Mouse (Mus musculus): Measurements from ENCODE around the gene Egf.
"Not testable (repeated sequence)": the region's sequence is repeated elsewhere in the genome, so short reads cannot be mapped to it uniquely, and the experiment has no call there.

Gene Egf

DNA sequence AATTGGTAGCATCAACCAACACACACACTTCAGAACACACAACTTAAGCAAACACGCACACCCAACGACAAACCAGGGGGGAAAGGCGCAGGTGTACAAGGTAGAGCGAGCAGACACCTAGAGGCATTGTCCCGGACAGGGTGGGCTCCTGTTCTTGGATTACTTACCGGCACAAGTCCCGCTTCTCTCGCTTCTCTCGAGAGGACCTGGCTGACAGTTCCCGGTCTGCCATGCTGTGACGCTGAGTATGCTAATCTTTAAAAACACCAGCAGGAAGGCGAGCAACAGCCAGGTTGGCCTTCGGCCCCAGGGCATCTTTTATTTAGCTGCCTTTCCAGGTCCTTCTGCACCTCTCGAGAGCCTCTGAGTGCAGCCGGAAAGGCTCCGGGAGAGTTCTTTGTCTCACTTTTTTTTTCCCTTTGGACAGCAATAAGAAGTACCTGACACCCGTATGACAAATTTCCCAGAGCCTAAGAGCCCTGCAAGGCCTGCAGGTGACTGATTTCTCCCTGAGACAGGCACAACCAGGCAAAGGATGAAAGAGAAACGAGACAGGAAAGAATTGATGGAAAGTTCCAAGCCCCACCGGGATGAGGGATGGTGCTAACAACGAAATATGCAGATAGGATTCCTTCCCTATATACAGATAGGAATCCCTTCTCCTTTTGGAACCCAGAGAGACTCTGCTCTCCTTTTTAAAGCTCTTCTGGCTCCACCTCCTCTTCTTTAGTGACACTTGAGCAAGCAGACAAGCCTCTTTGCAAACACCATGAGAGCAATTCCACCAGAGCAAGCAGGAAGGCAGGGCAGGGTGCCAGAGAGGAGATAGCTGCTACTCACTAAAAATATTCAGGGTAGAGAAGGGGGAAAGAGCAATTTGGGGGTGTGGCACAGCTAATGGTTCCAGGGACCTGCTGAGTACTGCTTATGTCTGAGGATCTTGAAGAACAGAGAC lies at the start of gene Egf:
Gene Egf (minus strand): TSS at position 667 of the 955 bp plus-strand sequence.
- no peak for DNase-seq (ENCODE audit: low spot score in 2 of 2)

DNA sequence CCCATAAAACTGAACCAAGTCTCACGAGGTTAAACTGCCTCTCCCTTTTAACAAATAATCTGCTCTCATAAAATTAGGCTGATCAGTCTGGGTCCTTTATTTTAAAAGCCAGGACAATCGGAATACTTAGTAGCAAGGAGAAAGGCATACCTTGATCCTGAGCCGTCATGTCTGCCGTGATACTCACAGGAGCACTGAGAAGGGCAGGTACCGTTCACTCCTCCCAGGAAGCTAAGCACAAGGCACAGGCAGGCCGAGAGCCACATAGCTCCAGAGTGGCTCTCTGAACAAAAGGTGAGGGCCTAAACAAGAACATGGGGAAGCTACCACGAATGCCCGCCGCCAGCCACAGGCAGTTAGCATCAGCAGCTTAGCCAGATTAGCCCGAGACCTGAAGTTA lies 48.6 kb upstream of the Egf start, which contains the start of gene Lrit3:
Gene Lrit3 (minus strand): TSS at position 266 of the 400 bp plus-strand sequence.
- DNase-seq (ENCODE audit: low spot score in 2 of 2), result no peak

- no peak for DNase-seq (ENCODE audit: low spot score in 2 of 2)
Observed at GRCm38 (mm10) chr3:129799011-129799410, 43.9 kb upstream of the Egf start.

DNA sequence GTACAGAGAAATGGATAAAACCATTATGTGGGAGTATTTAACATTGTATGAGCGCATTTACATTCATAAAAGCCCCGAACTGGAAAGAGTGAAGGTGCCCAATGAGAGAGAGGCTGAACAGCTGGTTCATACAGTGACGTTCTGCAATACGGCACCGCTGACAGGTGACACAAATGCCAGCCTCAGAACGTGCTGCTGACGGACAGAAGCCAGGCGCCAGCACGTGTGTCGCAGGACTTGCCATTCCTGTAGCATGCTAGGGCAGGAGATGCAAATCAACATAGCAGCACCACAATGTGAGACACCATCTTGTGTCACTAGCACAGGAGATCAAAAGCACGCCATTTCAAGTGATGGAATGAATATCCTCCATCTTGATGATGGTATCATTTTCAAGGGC lies 43.4 kb upstream of the Egf start:
- DNase-seq (ENCODE audit: low spot score in 2 of 2), result no peak

DNA sequence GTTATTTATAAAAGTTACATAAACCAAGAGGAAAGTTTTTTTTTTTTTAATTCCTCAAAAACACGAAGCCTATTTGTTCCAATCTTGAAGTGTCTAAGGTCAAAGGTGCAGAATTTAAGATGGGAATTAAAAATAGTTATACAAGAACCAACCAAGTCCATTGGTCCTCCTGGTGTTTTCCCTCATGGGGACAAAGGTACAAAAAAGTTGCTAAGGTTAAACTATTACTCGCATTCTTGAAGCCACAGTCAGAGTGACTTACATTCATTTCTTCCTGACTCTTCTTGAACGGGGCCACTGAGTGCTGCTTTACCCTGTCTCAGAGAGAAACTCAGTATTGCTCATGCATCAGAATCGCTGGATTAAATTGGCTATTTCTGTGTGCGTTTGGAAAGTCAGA lies 42.2 kb upstream of the Egf start:
- DNase-seq (ENCODE audit: low spot score in 2 of 2), result no peak

DNA sequence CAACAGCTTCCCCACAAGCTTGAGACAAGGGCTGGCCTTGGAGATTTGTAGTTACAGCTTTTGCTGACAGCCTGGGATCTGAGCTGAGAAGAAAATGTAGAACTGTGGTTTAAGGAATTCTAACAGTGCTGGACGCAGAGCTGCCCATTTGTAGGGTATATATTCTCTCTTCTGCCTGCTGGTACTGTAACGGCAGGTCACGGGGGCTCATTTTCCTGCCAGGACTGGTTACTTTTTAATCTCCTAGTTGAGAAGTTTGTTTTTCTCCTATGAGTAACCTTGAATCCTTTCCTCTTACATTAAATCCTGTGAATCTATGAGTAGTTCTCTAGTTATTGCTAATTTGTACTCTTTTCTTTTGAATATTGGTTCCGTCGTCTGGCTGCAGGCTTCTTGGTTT lies 38.7 kb upstream of the Egf start:
- DNase-seq (ENCODE audit: low spot score in 2 of 2), result no peak

DNA sequence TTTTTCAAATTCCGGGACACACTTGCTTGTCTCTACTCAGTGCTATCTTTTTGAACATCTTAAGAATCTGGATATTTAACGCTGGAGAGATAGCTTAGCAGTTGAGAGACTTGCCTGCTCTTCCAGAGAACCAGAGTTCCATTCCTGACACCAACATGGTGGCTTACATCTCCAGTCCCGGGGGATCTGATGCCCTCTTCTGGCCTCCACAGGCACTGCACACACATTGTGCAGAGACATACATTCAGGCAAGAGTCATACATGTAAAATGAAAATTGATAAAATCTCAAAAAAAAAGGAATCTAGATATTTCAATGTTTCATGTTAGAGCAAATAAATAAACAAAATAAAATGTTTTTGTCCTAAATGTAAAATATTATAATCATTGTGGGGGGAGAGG lies 27.6 kb upstream of the Egf start:
- DNase-seq (ENCODE audit: low spot score in 2 of 2), result no peak

DNA sequence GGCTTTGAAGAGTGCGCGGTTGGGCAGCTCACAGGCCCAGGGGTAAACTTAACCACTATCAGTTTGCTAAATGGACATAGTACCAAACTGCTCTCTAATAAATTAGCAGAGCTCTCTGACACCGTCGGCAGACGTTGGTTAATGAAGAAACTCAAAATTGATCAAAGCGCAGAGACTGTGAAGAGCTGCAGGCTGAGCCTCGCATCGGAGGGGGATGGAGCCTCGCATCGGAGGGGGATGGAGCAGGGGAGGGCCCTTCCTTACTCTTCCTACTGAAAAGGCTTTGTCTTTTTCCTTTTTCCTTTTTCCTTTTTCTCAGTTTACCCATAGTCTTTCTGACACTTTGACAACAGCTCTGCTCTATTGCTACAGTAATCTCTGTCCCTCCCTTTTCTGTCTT lies 26.3 kb upstream of the Egf start:
- no peak for DNase-seq (ENCODE audit: low spot score in 2 of 2)

DNA sequence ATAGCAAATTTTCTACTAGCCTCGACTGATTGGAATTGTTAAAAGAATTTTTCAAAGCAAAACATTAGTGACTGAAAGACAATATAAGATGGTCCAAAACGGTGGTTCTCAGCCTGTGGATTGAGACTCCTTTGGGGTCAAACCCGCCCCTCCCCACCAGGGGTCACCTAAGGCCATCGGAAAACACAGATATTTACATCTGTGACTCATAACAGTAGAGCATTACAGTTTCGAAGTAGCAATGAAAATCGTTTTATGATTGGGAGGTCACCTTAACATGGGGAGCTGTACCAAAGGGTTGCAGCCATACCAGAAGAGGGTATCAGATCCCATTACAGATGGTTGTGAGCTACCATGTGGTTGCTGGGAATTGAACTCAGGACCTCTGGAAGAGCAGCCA lies 16.1 kb upstream of the Egf start:
- no peak for DNase-seq (ENCODE audit: low spot score in 2 of 2)

GRCm38 (mm10) chr3:129766971-129767794 lies 12.1 kb upstream of the Egf start:
- no peak for DNase-seq (ENCODE audit: low spot score in 2 of 2)

- no peak for DNase-seq (ENCODE audit: low spot score in 2 of 2)
Observed at GRCm38 (mm10) chr3:129766106-129766505, 11.0 kb upstream of the Egf start.

DNA sequence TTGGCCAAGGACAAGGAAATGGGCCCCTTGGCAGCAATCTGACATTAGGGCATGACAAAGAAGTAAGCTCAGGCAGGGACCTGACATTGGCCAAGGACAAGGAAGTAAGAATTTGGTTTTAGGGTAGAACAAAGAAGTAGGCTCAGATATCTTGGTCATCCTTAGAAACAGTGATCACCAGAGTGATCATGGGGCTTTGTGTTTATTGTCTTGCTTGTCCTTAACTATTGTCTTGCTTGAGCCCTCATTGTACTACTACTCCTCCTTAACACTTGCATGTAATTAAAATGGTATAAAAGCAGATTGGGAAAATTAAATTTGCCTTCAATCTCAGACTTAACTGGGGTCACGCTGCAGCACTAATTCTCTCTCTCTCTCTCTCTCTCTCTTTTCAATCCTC lies 2.5 kb upstream of the Egf start:
- DNase-seq (ENCODE audit: low spot score in 2 of 2), result not testable (repeated sequence)

- peak in 1 of 2 experiments; percentile 34 for DNase-seq (ENCODE audit: low spot score in 2 of 2)
Observed at GRCm38 (mm10) chr3:129744803-129745202, 10.3 kb downstream of the Egf start.

DNA sequence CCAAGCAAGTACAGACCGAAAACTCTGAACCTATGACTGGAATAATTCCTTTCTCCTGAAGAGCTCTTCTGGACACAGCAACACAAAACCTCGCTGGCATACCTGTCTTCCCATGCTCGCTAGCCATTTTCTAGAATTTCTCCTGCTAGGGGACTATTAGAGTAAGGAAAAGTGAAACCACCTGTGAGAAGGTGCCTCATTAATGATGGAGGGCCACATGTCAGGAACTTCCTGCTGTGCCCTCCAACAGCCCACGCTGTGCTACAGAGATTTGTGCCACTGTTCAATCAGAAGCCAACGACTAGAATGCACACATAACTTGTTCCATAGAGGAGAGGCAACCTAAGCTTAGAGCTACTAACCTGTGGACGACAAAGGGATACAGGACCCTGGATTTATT lies 12.3 kb downstream of the Egf start:
- no peak for DNase-seq (ENCODE audit: low spot score in 2 of 2)

DNA sequence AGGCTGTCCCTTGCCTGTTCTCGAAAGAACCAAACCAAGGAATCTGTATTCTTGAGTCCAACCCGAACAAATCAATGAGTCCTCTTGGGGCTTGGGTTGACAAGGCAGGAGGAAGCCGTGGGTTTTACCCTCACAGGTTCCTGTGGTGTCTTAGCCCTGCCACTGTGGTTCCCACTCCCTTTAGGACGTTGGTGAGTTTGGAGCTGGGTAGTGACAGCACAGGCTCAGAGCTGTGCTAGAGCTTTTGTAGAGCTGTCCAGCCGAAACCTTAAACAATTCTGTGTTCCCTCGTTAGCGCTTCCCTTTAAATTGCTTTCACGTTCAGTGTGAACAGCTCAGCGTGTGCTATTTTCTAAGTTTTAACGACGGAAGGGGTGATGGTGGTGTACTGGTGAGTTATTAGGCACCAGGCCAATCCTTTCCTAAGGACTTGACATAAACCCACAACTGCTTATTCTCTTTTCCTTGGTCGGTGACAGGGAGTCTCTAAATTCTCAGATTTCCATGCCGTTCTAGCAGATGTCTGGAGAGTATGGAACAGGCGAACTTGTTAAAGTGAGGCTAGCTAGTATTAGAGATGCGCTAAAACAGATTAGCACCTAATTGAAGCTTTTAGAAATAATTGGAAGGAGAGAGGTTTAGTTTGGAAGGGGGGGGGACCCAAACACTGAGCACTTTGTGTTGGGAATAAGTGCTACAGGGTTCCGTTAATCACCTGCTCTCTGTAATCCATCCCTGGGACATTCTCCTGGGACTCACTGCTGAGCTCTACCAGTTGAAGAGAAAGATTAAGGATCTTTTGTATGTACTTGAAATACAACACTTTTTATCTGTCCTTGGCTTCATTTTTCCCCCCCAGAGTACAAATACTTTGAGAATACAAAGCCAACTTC lies 16.6 kb downstream of the Egf start:
- DNase-seq (ENCODE audit: low spot score in 2 of 2), result no peak

DNA sequence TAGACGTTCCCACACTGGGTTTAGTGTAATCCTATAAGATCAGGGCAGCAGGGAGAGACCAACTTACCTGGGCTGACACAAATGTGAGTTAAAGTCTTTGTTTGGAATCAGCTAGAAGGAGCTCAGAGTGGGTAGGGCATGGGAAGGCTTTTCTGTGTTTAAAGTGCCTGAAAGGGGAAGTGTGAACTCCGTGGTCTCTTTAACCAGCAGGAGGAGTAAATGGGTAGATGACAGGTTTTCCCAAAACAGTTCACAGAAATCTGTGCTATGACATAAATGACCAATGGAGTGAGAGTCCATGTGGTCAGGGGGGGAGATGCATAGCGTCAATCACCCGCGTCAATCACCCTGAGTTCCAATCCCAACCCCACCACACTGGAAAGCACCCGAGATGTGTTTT lies 23.5 kb downstream of the Egf start:
- no peak for DNase-seq (ENCODE audit: low spot score in 2 of 2)

GRCm38 (mm10) chr3:129730426-129730825 lies 24.7 kb downstream of the Egf start:
- DNase-seq (ENCODE audit: low spot score in 2 of 2), result peak in 1 of 2 experiments; percentile 31

- DNase-seq (ENCODE audit: low spot score in 2 of 2), result no peak
Observed at GRCm38 (mm10) chr3:129729916-129730315, 25.2 kb downstream of the Egf start.

- no peak for DNase-seq (ENCODE audit: low spot score in 2 of 2)
Observed at GRCm38 (mm10) chr3:129725592-129725991, 29.5 kb downstream of the Egf start.

- peak; percentile 71 to 83 for DNase-seq (ENCODE audit: low spot score in 2 of 2)
Observed at GRCm38 (mm10) chr3:129724961-129725501, 30.1 kb downstream of the Egf start.

GRCm38 (mm10) chr3:129724505-129724904 lies 30.6 kb downstream of the Egf start:
- no peak for DNase-seq (ENCODE audit: low spot score in 2 of 2)

Data from cerebellum, postnatal 4 days (tissue).